Mouse (Mus musculus): ENCODE results near the gene Chd5.

Gene Chd5

DNA sequence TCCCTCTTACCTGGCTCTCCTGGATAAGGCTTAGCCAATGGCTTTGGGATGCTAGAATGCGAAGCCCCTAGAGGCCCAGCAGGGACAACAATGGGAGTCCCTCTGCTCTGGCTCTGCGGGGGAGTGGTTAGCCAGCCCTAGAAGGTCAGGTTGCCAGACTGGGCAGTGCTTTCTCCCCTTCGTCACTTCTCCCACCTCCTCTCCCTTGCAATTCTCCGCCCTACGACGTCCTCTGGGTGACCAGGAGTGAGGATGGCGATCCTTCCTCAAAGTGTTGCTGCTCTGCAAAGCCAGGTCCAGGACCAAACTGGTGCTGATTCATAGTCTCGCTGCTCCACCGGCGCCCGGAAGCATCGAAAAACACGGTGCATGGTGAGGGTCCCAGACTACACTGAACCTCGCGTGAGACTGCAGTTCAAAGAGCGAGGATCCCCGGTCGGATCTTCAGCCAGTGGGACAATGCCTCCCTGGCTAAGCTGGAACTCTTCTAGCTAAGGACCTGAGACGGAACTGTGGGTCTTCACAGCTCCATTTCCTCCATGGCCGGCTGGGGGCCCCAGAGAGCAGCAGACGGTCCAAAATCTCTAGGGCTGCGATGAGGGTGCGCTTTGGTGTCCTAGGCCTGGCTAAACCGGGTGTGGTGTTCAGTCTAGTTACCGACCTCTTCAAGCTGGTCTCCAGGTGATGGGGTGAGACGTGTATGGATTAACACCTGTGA lies 19.8 kb upstream of the Chd5 start, which contains the start of gene Rnf207:
Gene Rnf207 (minus strand): TSS at position 477 of the 718 bp plus-strand sequence.
- DNase-seq (ENCODE audit: low read depth), result peak; percentile 40

DNA sequence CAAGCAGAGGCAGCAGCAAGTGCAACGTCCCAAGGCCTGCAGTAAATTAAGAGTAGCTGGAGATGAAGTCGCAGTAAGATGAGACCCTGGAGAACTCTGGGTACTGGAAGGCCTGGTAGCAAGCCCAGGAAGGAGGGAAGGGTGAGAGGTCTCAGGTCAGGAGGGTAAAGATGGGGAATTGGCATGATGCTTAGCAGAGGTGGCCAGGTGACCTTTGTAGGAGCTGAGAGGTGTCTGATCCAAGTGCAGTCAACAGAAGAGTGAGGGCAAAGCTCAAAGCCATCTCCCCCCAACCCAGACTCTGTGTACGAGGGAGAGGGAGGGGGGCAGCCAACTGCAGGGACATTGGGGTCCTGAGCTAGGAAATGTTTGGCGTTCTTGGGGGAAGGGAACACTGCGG lies 17.0 kb upstream of the Chd5 start:
- no peak for DNase-seq (ENCODE audit: low read depth)

- no peak for DNase-seq (ENCODE audit: low read depth)
Measured at GRCm38 (mm10) chr4:152324641-152325562, 13.5 kb upstream of the Chd5 start.

- peak; percentile 99 for DNase-seq (ENCODE audit: low read depth)
Measured at GRCm38 (mm10) chr4:152325574-152326411, 12.7 kb upstream of the Chd5 start, which contains the start of gene Rpl22. Rpl22 (plus strand) TSS chr4:152325742.

GRCm38 (mm10) chr4:152326543-152326942 lies 11.9 kb upstream of the Chd5 start:
- DNase-seq (ENCODE audit: low read depth), result peak; percentile 31

- DNase-seq (ENCODE audit: low read depth), result peak; percentile 70
Measured at GRCm38 (mm10) chr4:152328691-152329090, 9.8 kb upstream of the Chd5 start.

DNA sequence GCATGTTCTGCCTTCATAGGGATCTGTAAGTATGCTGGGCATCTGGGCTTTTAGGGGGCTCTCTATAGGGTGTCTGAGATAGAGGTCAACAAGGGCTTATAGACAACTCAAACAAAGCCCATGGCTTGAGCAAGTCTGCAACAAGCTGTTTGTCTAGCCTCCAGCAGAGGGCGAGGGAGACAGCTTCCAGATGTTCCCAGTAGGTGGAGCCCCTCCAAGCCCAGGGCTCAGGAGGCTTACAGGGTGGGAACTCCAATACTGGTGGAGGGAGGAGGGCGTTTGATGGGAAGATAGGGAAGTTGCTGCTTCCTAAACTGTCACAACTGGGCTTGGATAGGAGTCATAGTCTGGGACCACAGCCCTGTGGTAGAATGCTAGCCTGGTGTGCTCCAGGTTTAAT lies 5.5 kb upstream of the Chd5 start:
- peak; percentile 77 for DNase-seq (ENCODE audit: low read depth)

- no peak for DNase-seq (ENCODE audit: low read depth)
Measured at GRCm38 (mm10) chr4:152333587-152333986, 4.9 kb upstream of the Chd5 start.

DNA sequence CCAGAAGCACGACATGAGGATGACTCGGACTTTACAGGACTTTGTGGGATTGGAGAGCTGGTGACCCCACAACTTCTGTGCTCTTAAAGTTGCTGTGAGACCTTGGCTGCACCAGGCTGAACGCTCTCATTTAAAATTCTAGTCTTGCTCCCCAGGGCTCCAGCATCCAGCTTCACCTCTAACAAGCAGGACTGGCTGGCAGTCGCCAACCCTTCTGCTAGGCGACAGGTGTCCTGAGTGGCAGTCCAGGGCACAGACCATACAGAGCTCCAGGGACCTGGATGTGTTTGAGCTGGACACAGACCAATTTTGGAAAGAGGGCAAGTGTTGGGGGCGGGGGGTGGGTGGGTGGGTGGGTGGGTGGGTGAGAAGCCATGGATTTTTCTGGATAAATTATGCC lies 679 bp upstream of the Chd5 start:
- no peak for DNase-seq (ENCODE audit: low read depth)

GRCm38 (mm10) chr4:152339293-152339790 lies 891 bp downstream of the Chd5 start:
- no peak for DNase-seq (ENCODE audit: low read depth)

DNA sequence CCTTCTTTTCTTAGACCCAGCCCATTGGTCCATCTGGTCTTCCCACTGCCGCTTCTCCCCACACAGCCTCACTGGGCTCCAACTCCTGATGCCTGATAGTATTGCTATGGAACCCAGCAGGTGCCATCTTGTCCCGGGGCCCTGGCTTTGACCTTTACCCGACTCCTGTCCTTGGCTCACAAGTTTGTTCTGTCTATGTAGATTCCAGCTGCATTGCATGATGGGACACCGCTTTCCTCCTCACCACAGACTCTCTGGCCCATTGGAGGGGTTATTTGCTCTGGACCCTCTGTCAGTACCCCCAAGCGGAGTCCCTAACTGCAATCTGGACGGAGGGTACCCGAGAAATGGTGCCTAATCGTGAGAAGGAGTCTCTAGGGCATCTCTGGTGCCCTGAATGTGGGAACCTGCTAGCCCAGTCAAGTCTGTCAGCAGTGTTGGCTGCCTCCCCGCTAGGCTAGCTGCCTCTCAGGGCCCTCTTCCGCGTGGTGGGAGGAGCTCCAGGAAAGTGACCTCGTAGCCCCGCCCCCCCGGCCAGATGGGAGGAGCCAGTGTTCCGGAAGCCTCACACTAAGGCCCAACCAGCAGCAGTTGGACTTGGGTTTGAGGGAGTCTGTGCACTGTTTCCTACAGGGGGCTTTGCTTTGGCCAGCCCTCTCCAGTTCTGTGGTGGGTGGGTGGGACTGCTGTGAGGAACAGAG lies 2.3 kb downstream of the Chd5 start:
- peak; percentile 61 for DNase-seq (ENCODE audit: low read depth)

DNA sequence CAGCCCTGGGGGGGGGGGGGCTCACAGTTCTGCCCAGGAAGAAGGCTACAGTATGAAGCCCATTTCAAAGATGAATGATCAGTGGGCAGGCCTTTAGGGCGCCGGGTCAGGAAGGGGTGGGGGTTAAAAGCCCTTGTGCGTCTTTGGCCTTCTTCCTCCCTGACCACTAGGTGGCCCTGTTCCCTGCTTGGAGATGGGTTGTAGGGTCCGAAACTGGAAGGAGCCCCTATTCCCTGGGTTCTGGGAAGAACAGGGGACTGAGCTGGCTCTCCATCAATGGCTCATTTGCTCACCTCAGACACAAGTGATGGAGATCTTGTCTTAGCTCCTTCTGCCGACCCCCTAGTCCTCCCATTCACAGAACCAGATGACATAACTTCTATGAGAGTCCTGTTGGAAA lies 4.8 kb downstream of the Chd5 start:
- peak; percentile 53 for DNase-seq (ENCODE audit: low read depth)

- peak; percentile 58 for DNase-seq (ENCODE audit: low read depth)
Measured at GRCm38 (mm10) chr4:152344651-152345050, 6.2 kb downstream of the Chd5 start.

GRCm38 (mm10) chr4:152345120-152345889 lies 6.9 kb downstream of the Chd5 start:
- peak; percentile 60 for DNase-seq (ENCODE audit: low read depth)

DNA sequence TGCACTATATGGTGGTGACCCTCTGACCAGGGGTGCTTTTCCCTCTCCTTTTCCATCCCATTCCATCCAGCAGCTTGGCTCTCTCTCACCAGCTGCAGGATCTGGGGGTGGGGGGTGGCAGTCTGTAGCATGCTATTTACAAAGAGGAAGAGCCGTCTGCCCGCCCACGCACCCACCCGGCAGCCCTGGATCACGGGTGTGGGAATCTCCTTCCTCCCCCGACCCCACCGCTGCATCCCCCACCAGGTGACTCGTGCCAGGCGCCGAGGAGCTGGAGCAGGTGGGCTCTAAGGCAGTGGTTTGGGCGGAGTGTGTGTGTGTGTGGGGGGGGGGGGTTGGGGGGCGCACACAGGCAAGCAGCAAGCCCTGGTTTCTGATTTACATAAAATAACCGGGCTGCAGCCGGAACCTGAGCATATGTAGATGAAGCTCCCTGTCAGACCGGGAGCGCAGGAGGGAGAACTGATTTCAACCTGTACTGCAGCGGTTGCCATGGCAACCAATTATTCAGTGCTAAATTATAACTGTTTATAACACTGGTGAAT lies 11.5 kb downstream of the Chd5 start:
- no peak for DNase-seq (ENCODE audit: low read depth)

GRCm38 (mm10) chr4:152350722-152351421 lies 12.4 kb downstream of the Chd5 start:
- DNase-seq (ENCODE audit: low read depth), result no peak

GRCm38 (mm10) chr4:152351422-152352305 lies 13.2 kb downstream of the Chd5 start:
- peak; percentile 40 for DNase-seq (ENCODE audit: low read depth)

- no peak for DNase-seq (ENCODE audit: low read depth)
Measured at GRCm38 (mm10) chr4:152353886-152354637, 15.6 kb downstream of the Chd5 start.
